Mouse (Mus musculus) embryonic facial prominence, embryonic 14.5 days (tissue): ENCODE data around the gene Iqgap2. TPM values are rescaled to one million over a fixed set of nuclear protein-coding genes. Genes with fewer than 3 reads are reported as not detected.
A peak's percentile ranks its signal among the peaks of the same experiment; 100 is the strongest.

Source experiments
- ATAC-seq: fragments of 200-750 bp; cut with Nextera tagmentation; 2 replicates; pipeline ENCODE4 v1.8.0; 2017; ENCODE audit warnings: low read depth, moderate number of reproducible peaks, moderate TSS enrichment
- DNase-seq: peaks from one replicate; pipeline ENCODE4 v3.0.0-alpha.2; 2015; ENCODE audit warnings: low spot score
- H3K27ac ChIP-seq: fragments of 300-500 bp; sonication (generic); replicated peaks from 2 replicates; pipeline ENCODE4 v1.5.1; 2014; ENCODE audit warnings: low read depth, mild to moderate bottlenecking, low read length, moderate library complexity
- H3K27me3 ChIP-seq: fragments of 300-500 bp; sonication (generic); replicated peaks from 2 replicates; pipeline ENCODE4 v1.6.1; 2014; ENCODE audit warnings: low read length; ENCODE audit not compliant: control insufficient read depth, insufficient read depth
- H3K36me3 ChIP-seq: fragments of 300-500 bp; sonication (generic); 2 replicates; pipeline ENCODE4 v1.6.1; 2014; ENCODE audit warnings: low read length, mixed read lengths; ENCODE audit not compliant: control insufficient read depth, insufficient read depth
- H3K4me1 ChIP-seq: fragments of 300-500 bp; sonication (generic); 2 replicates; pipeline ENCODE4 v1.6.1; 2014; ENCODE audit warnings: antibody characterized with exemption, low read length; ENCODE audit not compliant: control insufficient read depth, insufficient read depth
- H3K4me2 ChIP-seq: fragments of 300-500 bp; sonication (generic); 2 replicates; pipeline ENCODE4 v1.6.1; 2014; ENCODE audit warnings: low read depth, mild to moderate bottlenecking, low read length, moderate library complexity, mixed read lengths
- H3K4me3 ChIP-seq: fragments of 300-500 bp; sonication (generic); 2 replicates; pipeline ENCODE4 v1.5.1; 2014; ENCODE audit warnings: low read depth, mild to moderate bottlenecking, low read length
- H3K9ac ChIP-seq: fragments of 300-500 bp; sonication (generic); 2 replicates; pipeline ENCODE4 v1.6.1; 2014; ENCODE audit warnings: low read depth, mild to moderate bottlenecking, low read length, moderate library complexity, mixed read lengths
- H3K9me3 ChIP-seq: fragments of 300-500 bp; sonication (generic); 2 replicates; pipeline ENCODE4 v1.6.1; 2016; ENCODE audit warnings: low read length; ENCODE audit not compliant: control insufficient read depth
- WGBS: fragments of 180-500 bp; shearing (Covaris S2); extraction: QIAGEN DNeasy Blood & Tissue Kit; methylation state at CpG from one replicate; pipeline ENCODE4 v1.1.7; 2014; 5-methylcytosine and 5-hydroxymethylcytosine counted together
- polyA plus RNA-seq: library from polyadenylated mRNA; unstranded; fragments of >200 nt; fragmentation: Nextera tagmentation; extraction: Ambion mirVana; gene quantifications from 2 replicates; pipeline ENCODE4 v1.2.1, GENCODE M21; 2014

Iqgap2 gene
- polyA plus RNA-seq, 1 experiment from 2014 or later: 13.7 TPM

GRCm38 (mm10) chr13:95871993-95872392 lies 19.7 kb downstream of the Iqgap2 start:
- ATAC-seq (no peak), DNase-seq (no peak)
- Histone ChIP-seq H3K9me3 (no peaks in the 10 kb centered on the region), H3K4me2 (no peak overlapping the region), H3K4me1 (peaks cover 25% of the 10 kb centered on the region), H3K27me3 (no peaks in the 10 kb centered on the region), H3K9ac (no peak overlapping the region), H3K4me3 (no peak overlapping the region), H3K36me3 (no peaks in the 10 kb centered on the region), H3K27ac (no peak overlapping the region)
- WGBS: 58% methylated on average over 4 of the region's 4 CpGs

- Histone ChIP-seq H3K36me3 (no peaks in the 10 kb centered on the region), H3K9ac (no peak overlapping the region), H3K4me1 (peaks cover 30% of the 10 kb centered on the region), H3K4me2 (no peak overlapping the region), H3K9me3 (no peaks in the 10 kb centered on the region), H3K27me3 (no peaks in the 10 kb centered on the region), H3K4me3 (no peak overlapping the region), H3K27ac (no peak overlapping the region)
- WGBS: 88% methylated on average over 7 of the region's 8 CpGs
- DNase-seq (no peak), ATAC-seq (no peak)
These were observed 21.1 kb downstream of the Iqgap2 start for GRCm38 (mm10) chr13:95870626-95871025.

- no peak overlapping the region for H3K27ac ChIP-seq
- peaks cover 30% of the 10 kb centered on the region for H3K4me1 ChIP-seq
- ATAC-seq (no peak; the same call in 1 of the 2 replicates), DNase-seq (no peak)
- no peaks in the 10 kb centered on the region for H3K9me3 ChIP-seq
- no peak overlapping the region for H3K4me2 ChIP-seq
- no peak overlapping the region for H3K4me3 ChIP-seq
- no peaks in the 10 kb centered on the region for H3K36me3 ChIP-seq
- H3K27me3 ChIP-seq: no peaks in the 10 kb centered on the region
- H3K9ac ChIP-seq: no peak overlapping the region
- WGBS: 57% methylated on average over 8 of the region's 8 CpGs
These were observed 22.7 kb downstream of the Iqgap2 start for GRCm38 (mm10) chr13:95868896-95869540.

DNA sequence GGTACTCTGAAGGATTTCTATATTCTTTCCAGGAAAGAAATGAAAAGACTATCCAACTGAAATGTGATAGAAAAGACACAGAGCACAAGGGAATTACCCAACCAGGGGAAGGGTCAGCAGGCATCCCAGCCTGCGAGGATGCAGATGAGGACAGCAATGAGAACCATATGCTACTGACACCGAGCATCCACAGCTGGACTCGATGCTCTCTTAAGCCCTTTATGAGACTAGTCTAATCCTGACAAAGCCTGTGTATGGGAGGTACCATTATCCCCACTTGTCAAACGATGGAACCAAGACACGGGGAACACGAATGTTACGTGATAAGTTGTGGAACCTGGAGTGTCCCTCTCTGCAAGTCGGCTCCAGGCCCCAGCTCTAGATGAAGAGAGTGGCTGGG lies 29.5 kb downstream of the Iqgap2 start:
- Histone ChIP-seq H3K4me1 (peaks cover 4% of the 10 kb centered on the region; the same call in 1 of the 2 replicates), H3K4me3 (no peak overlapping the region), H3K36me3 (no peaks in the 10 kb centered on the region), H3K27ac (no peak overlapping the region), H3K9me3 (no peaks in the 10 kb centered on the region), H3K9ac (no peak overlapping the region), H3K4me2 (no peak overlapping the region), H3K27me3 (no peaks in the 10 kb centered on the region)
- peak; percentile 18; the same call in 1 of the 2 replicates for ATAC-seq
- DNase-seq: no peak
- 54% methylated on average over 8 of the region's 8 CpGs for WGBS

GRCm38 (mm10) chr13:95859271-95859670 lies 32.5 kb downstream of the Iqgap2 start:
- H3K27ac ChIP-seq: no peak overlapping the region
- H3K27me3 ChIP-seq: no peaks in the 10 kb centered on the region
- no peak overlapping the region for H3K9ac ChIP-seq
- no peak for DNase-seq
- no peaks in the 10 kb centered on the region for H3K4me1 ChIP-seq
- H3K4me2 ChIP-seq: no peak overlapping the region
- H3K36me3 ChIP-seq: no peaks in the 10 kb centered on the region
- no peaks in the 10 kb centered on the region for H3K9me3 ChIP-seq
- ATAC-seq: no peak
- 65% methylated on average over 4 of the region's 4 CpGs for WGBS
- no peak overlapping the region for H3K4me3 ChIP-seq

GRCm38 (mm10) chr13:95858866-95859265 lies 32.9 kb downstream of the Iqgap2 start:
- ATAC-seq: no peak
- H3K36me3 ChIP-seq: no peaks in the 10 kb centered on the region
- H3K4me2 ChIP-seq: no peak overlapping the region
- no peak for DNase-seq
- no peaks in the 10 kb centered on the region for H3K4me1 ChIP-seq
- no peaks in the 10 kb centered on the region for H3K27me3 ChIP-seq
- WGBS: 73% methylated on average over 9 of the region's 9 CpGs
- no peak overlapping the region for H3K4me3 ChIP-seq
- H3K9ac ChIP-seq: no peak overlapping the region
- H3K9me3 ChIP-seq: no peaks in the 10 kb centered on the region
- H3K27ac ChIP-seq: no peak overlapping the region

GRCm38 (mm10) chr13:95855537-95855936 lies 36.2 kb downstream of the Iqgap2 start:
- Histone ChIP-seq H3K9me3 (no peaks in the 10 kb centered on the region), H3K27ac (no peak overlapping the region), H3K9ac (no peak overlapping the region), H3K27me3 (no peaks in the 10 kb centered on the region), H3K4me2 (no peak overlapping the region), H3K36me3 (no peaks in the 10 kb centered on the region), H3K4me3 (no peak overlapping the region), H3K4me1 (no peaks in the 10 kb centered on the region)
- no peak for DNase-seq
- no peak for ATAC-seq
- WGBS: 87% methylated on average over 4 of the region's 4 CpGs

DNA sequence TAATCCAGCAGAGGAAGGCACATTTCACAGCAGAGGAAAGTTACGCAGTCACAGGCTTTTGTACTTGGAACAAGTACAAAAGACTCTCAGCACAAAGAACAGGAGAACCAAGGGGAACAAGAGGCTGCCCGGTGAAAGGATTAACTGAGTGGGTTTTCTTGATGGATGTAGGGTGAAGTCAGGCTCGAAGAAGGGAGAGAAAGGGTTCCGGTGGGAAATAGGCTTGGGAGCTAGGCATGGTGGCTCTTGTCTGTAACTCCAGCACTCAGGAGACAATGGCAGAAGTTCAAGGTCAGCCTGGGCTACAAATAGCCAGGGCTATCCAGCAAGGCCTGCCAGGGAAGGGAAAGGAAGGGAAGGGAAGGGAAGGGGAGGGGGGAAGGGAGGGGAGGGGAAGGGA lies 40.1 kb downstream of the Iqgap2 start:
- Histone ChIP-seq H3K27ac (no peak overlapping the region), H3K27me3 (no peaks in the 10 kb centered on the region), H3K9me3 (no peaks in the 10 kb centered on the region), H3K4me2 (no peak overlapping the region), H3K36me3 (no peaks in the 10 kb centered on the region), H3K9ac (no peak overlapping the region), H3K4me1 (no peaks in the 10 kb centered on the region), H3K4me3 (no peak overlapping the region)
- WGBS: 54% methylated on average over 4 of the region's 4 CpGs
- ATAC-seq: no peak
- no peak for DNase-seq

DNA sequence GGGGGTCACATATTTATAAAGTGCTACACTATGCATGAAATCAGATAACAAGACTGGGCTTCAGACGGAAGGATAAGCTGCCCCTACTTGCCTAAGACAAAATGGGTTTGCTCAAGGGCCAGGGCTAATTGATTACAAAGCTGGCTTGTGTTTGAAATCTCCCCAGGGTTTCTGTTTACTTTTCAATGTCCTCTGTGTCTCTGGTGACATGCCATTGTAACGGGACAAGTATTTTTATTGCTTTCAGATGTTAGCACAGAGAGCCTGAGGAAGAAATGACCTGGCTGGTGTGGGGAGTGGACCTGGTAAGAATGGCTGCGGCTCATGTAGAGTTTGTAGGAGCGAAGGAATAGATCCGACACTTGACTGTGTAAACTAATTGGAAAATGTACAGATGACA lies 41.3 kb downstream of the Iqgap2 start:
- Histone ChIP-seq H3K27ac (no peak overlapping the region), H3K4me2 (no peak overlapping the region), H3K4me3 (no peak overlapping the region), H3K9me3 (no peaks in the 10 kb centered on the region), H3K4me1 (no peaks in the 10 kb centered on the region), H3K27me3 (no peaks in the 10 kb centered on the region), H3K9ac (no peak overlapping the region), H3K36me3 (no peaks in the 10 kb centered on the region)
- WGBS: 40% methylated on average over 5 of the region's 5 CpGs
- ATAC-seq (no peak), DNase-seq (no peak)
